Mouse (Mus musculus) megakaryocyte-erythroid progenitor cell, adult 5-6 weeks (primary cell): ENCODE measurements around the gene Usp7. TPM values are rescaled to one million over a fixed set of nuclear protein-coding genes. Genes with fewer than 3 reads are reported as not detected.
"Not testable (repeated sequence)": the region's sequence is repeated elsewhere in the genome, so short reads cannot be mapped to it uniquely, and the experiment has no call there.

Source experiments
- ATAC-seq: replicated peaks from 2 replicates; pipeline ENCODE4 v1.8.0; 2016; ENCODE audit warnings: mild to moderate bottlenecking, inconsistent platforms; ENCODE audit not compliant: severe bottlenecking, poor library complexity, low FRiP score, low TSS enrichment
- total RNA-seq, 2 experiments: library from RNA; stranded (forward) in 1 of 2; stranded (reverse) in 1 of 2; fragments of 200-1000, 215-1000 nt in 1 of 2; fragments of >200 nt in 1 of 2; fragmentation: Nextera tagmentation in 1 of 2; gene quantifications; 2 replicates each; pipeline ENCODE4 v1.2.3; 2014 to 2017

The Usp7 gene
- total RNA-seq, 2 experiments from 2014 or later: 196 to 202 TPM

DNA sequence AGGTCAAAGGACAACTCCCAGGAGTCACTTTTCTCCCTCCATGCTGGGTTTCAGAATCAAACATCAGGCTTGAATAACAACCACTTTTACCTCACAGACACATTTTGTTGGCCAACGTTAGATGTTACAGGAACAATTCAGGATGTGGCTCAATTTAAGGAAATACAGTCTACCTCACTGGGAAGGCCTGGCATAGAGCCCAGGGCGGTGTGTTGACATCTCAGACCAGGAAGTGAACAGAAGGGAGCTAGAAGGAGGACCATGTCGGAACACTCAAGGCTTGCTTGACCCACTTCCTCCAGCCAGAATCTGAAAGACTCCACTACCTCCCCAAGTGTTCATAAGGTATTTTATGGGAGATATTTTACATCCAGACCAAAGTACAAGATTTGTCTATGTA, 7.4 kb downstream of the Usp7 start:
- no peak for ATAC-seq

DNA sequence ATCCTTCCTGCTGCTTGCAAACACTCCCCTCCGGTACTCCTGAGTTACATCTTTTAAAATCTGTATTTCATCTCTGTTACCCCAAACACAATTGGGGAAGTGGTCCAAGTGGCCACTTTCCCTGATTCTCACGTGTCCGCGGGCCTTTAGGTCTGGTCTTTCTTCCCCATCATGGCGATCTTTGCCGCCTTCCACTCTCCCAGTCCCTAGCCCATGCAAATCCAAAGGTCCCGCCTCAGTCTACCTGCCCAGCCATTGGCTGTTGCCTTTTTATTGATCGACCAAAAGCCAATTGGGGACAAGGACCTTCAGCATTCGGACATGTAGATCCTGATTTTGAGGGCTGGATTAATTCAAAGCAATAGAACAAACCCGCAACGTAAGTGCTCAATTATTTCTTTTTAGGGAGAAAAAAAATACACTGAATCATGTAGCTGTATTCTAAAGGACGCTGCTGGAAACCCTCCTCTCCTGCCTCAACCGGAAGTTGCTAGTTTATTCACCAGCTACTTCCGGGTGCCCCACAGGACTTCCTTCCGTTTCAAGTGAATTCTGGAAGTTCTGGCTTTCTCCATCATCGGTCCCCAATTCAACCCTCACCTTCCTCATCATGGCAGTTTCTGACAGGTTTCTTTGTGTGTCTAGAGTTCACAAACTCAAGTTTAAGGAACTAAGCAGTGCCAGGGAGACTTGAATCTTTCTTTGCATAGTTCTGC, 8.8 kb downstream of the Usp7 start:
- ATAC-seq: no peak

DNA sequence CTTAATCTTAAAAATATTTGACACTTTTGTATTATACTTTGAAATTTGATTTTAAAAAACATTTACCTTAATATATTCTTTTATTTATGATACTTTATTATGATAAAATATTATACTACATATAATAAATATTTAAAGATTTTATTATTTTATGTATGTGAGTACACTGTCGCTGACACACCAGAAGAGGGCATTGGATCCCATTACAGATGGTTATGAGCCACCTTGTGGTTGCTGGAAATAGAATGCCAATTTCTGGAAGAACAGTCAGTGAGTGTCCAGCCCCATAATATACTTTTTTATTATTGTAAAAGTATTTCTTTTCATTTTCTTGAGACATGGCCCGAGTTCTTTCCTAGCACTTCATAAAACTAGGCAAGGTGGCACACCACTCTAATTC, 10.4 kb downstream of the Usp7 start:
- no peak for ATAC-seq

DNA sequence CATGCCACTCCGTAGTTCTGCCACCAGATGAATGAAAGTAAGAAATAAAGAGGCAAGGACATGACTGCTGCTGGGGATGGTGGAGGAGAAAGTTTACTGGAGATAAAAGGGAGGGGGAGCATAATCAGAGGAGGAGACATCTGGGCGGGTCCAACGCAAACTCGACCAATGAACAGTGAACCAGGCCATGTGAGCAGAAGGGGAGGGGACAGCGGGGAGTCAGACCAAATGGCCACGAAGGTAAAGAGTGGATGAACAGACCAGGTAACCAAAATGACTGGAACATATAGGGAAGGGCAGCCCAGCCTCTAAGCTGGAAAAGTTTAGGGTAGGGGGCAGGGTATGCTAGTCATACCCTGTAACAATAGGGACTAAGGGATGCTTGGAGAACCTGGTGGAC, 10.9 kb downstream of the Usp7 start:
- ATAC-seq: peak; percentile 66; the same call in 1 of the 2 replicates

DNA sequence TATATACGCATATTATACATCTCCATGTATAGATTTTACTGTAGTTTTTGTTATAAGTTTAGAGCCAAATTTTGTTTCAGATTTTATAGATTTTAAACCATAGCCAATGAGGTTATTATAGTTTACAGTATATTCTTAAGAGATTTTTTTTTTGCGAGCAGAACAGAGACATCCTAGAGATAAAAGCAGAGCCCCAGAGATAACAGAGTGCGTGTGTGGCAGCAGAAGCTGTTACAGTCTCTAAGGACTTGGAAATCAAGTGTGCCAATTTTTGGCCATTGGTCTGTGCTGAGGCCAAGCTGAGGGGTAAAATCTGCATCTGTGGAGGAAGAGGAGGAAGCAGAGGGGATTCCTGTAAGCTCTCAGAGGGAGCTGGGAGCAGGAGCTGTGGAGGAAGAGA, 11.9 kb downstream of the Usp7 start:
- ATAC-seq: no peak

DNA sequence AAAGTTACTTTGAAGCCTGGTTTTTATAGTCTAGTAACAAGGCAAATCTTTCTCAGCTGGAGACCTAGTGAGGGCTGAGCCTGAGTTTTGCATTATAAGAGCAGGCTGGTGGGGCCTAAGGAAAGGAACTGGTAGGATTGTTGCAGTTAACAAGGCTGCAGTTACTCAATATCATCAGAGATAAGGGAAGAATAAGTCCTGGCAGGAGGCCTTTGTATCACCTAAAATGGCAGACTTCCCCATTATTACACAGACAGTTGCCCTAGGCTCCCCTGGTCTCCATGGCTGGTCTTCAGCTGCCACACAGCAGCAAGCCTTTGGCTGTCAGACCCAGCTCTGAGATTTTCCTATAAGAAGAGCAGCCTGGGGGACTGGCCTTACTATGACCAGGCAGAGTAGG, 13.4 kb downstream of the Usp7 start:
- ATAC-seq: no peak

DNA sequence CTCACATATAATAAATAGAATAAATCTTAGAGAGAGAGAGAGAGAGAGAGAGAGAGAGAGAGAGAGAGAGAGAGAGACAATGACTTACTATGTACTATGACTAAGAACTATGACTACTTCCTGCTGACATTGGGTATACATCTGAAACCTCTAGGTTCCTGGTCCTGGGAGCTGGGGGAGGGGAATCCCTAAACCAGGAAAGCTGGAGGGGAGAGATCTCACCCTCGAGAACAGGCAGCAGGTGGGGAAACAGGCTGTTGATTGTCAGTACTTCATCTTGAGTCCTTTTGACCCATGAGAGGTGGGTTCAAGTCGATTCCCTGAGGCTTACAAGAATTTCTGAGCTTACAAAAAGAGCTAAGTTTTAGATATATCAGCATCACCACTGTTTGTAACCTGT, 14.9 kb downstream of the Usp7 start:
- no peak for ATAC-seq

DNA sequence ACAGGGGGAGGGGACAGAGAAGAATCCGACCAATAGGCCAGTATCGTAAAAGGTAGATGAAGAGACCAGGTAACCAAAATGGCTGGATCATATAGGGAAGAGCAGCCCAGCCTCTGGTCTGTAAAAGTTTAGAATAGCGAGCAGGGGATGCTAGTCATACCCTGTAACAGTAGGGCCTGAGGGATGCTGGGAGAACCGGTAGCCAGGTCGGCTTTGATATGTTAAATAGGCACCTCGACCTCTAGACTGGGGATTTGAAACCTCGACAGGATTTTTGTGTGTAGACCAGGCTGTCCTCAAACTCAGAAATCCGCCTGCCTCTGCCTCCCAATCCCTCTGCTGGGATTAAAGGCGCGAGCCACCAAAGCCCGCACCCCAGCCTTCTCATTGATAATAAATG, 15.5 kb downstream of the Usp7 start:
- ATAC-seq: no peak

DNA sequence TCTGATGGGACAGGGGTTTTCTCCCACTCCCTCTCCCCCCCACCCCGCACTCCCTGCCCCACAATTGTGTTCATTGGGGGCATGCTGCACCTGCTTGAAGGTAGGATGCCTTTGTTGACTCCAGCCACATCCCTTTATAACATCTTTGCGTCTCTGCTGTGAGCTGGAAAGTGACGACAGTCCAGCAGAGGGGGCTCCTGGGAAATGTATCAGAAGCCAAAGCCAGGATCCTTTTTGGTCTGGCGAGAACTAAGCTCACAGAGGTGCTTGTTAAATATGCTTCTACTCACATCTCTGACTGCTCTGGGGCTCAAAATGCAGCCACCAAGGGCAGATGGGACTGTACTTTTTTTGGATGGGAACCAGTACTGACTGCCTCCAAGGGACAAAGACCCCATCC, 21.0 kb downstream of the Usp7 start:
- no peak for ATAC-seq

DNA sequence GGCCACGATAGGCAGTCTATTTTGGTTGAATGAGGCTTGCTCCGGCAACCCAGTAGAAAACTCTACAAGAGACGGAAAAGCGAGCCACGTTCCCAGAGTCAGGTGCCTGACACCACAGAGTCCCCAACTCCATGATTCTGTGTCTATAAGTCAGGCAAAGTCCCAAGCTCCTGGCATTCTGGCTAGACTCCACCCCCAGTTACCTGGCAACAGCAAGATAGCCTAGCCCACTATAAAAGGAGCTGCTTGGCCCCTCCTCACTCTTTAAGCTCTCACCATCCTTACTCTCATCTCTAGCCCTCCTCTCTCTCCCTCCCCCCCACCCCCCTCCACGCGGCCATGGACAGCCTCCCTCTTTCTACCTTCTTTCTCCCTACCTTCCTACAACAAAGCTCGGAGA, 21.8 kb downstream of the Usp7 start:
- not testable (repeated sequence) for ATAC-seq

DNA sequence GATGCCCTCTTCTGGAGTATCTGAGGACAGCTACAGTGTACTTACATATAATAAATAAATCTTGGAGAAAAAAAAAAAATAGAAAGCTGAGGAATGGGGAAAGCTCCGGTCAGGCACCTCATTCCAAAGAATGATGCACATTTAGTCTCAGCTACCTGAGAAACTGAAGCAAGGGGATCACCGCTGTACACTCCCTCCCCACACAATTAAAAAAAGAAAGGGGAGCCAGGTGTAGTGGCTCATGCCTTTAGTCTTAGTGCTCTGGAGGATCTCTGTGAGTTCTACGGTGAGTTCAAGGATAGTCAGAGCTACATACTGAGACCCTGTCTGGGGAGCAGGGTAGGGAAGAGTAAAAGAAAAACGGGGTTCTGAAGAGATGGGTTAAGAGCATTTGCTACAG, 22.6 kb downstream of the Usp7 start:
- ATAC-seq: peak; percentile 48; the same call in 1 of the 2 replicates

DNA sequence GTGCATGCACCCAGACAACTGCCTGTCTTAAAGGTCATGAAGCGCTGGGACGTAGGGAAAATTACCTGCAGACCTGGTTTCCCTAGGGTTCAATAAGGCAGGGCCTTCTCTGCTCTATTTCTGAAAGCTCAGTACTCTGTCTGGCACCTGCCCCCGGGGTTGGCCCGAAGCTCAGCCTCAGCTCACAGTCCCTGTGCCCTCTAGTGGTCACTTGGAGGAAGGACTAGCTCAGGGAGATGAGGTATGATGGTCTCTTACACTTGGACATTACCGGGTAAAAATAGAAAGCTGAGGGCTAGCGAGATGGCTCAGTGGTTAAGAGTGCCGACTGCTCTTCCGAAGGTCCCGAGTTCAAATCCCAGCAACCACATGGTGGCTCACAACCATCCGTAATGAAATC, 23.0 kb downstream of the Usp7 start:
- peak; percentile 90 for ATAC-seq

DNA sequence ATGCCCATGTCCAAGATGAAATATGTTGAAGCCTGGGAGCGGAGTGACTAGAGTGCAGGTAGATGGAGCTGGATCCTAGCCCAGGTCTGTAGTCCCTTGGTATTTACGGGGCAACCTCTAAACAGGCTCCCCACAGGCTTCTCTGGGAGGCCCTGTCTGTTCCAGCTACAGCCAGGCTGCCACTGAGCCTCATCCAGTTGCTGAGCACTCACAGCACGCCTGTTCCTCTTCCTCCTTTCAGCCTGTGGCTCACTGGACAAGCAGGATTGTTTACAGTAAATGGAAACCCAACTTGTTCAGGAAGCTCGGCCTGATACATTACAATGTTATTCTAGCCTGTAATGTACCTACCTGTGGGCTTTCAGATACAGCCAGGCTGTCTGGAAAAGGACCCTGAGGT, 23.5 kb downstream of the Usp7 start:
- ATAC-seq: 0 out of 2 replicates have a peak, but pooled peaks have one; percentile 19

DNA sequence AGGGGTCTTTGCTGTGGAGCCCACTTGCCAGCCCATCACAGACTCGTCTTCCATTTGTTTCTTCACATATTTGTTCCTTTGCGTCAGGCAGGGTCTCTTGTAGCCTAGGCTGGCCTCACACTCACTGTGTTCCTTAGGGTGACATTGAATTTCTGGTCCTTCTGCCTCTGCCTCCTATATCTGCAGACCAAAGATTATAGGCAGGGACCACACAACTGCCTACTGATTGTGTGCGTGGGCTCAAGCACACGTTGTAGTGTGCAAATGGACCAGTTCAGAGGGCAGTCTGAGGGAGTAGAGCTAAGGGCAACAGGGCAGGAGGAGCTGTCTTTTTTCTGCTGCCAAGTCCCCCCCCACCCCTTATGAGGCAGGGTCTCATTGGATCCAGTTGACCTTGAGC, 24.0 kb downstream of the Usp7 start:
- ATAC-seq: peak; percentile 43

DNA sequence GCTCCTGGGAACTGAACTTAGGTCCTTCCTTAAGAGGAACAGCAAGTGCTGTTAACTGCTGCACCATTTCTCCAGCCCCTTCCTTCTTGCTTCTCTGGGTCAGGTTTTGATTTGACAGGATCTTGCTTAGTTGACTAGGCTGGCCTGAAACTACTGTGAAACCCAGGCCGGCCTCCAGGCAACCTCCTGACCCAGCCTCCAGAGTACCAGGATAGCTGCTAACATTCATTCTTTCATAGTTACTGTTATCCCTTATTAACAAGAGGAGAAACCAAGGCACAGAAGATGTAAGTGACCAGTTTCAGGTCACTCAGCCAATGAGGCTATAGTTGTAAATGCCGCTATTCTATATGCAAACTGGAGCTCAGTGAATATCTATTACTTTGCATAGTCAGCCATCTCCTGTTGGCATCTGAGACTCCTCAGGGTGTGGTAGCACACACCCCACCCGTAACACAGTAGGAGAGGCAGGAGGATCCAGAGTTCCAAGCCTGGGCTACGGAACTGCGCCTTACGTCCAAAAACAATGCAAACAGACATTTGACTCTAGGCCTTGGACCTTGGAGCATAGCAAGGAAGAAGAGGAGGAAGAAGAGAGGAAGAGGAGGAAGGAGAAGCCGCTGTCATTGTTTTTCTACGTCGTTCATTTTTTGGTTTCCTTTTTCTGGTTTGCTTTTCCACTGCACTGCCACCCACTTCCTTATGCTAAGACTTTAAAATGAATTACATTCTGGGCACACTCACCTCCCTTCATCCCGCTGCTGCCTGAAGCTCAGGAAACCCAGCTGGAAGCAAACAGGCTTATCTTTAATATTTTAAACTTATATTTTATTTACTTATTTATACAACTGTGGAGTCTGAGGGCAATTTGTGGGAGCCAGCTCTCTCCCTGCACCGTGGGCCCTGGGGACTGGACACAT, 24.7 kb downstream of the Usp7 start:
- peak; percentile 72 for ATAC-seq

DNA sequence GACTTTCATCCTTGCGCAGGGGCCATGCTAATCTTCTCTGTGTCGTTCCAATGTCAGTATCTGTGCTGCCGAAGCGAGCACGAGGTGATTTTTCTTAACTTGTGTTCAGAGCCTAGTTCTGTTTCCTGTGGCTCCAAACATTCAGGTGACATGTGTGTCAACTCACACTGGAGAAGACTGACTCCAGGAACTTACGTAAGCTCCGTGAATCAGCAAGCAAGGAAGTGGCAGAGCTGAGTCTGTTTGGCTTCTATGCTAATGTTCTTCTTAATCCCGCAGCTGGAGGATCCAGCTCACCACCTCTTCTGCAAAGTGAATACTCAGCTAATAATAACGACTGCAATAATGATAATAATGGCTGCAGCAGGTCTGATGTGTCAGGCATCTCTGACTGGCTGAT, 25.9 kb downstream of the Usp7 start:
- ATAC-seq: no peak

DNA sequence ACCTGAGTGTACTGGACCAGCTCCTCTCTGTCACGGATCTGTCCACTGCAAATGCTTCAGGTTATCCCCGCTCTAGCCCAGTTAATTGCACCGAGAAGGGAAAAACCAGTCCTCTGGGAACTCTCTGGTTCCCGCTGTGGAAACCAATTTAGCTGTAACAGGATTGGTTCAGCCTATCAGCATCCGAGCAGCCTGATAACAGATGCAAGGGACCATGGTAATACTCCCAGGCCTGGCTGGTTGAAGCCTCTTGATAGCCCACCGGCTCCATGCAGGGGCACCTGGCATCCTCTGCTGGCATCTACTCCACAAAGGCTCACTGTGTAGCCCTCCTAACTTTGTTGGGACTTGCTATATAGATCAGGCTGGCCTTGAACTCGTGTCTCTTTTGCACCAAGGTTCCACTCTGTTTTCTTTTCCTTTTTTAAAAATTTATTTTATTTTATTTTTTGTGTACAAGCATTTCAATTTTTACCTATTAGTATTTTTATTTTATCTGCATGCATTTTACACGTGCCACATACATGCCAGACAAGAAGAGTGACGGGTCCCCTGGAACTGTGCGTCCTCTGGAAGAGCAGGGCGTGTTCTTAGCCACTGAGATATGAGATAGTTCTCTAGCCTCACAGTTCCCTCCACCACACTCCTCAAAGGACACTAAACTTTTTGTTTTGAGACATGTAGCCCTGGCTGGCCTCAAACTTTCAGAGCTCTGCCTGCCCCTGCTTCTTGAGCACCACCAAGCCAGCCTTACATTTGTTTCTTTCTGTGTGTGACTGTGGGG, 27.8 kb downstream of the Usp7 start:
- no peak for ATAC-seq

DNA sequence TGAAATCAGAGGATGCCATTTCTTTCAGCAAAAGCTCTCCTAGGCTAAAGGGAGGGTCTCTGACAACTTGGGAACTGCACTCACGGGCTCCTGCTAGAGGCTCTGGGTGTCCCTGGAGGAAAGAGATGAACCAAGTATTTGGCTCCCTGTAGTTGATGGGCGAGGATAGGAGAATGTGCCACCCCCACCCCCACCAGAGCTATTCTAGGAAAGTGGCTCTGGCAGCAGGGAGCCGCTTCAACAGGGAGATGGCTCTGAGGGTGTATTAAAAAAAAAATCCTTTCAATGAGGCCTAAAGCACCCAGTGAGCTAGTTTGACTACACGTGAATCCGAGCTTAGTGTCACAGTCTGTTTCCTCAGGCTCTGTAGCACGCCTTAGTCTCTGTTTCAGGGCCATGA, 29.1 kb downstream of the Usp7 start:
- no peak for ATAC-seq

DNA sequence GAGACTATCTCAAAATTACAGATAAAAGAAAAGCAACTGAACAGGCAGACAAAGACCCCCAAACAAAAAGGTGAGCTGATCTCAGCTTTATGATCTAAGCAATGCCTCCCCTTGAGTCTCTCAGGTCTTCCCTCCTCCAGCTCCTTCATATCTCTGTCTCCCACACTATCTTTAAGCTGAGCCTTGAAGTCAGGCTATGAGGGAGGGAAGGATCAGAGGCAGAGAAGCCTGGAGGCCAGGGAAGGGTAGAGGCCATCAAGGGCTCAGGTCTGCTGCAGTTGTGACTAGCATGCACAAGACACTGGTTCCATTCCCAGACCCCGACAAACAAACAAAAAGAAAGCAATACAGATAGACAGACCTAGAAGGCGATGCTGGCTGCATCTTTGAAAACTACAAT, 30.2 kb downstream of the Usp7 start:
- peak; percentile 58 for ATAC-seq

DNA sequence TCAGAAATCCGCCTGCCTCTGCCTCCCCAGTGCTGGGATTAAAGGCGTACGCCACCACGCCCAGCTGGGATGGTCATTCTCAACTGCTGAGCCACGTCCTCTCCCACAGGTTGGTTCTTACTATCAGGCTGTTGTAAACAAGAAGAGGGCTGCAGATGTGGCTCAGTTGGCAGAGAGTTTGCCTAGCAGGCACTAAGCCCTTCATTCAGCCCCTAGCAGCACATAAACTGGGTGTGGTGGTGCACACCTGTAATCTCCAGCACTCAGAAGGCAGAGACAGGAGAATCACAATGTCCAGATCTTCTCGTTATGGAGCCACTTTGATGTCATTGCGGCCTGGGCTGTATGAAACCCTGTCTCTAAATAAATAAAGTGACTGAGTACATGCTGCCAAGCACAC, 31.1 kb downstream of the Usp7 start:
- peak; percentile 51; the same call in 1 of the 2 replicates for ATAC-seq
